Mouse (Mus musculus): ENCODE measurements around the gene Kazn. TPM values are rescaled to one million over a fixed set of nuclear protein-coding genes. Genes with fewer than 3 reads are reported as not detected.

The Kazn gene
- polyA plus RNA-seq, 1 experiment: not detected

- H3K36me3 ChIP-seq (ENCODE audit: control insufficient read depth, insufficient read depth): no peaks in the 10 kb centered on the region
- H3K4me3 ChIP-seq (ENCODE audit: insufficient read depth, poor library complexity, severe bottlenecking): no peak overlapping the region
- TF ChIP-seq CEBPB (IDR thresholded peaks at IDR 0.05; ENCODE audit: low read depth): no peak
- no peak for TF ChIP-seq MYOD1 (IDR thresholded peaks at IDR 0.05; ENCODE audit: control insufficient read depth, insufficient read length, low read depth)
- H3K79me3 ChIP-seq (ENCODE audit: low read depth): no peaks in the 10 kb centered on the region
- no peaks in the 10 kb centered on the region for H3K79me2 ChIP-seq (ENCODE audit: control insufficient read depth, insufficient read depth)
- H3ac ChIP-seq (ENCODE audit: control insufficient read depth, insufficient read length, low read depth): no peak overlapping the region
- no peaks in the 10 kb centered on the region for H3K27me3 ChIP-seq (ENCODE audit: control insufficient read depth, insufficient read depth, insufficient read length)
These were observed 9.2 kb upstream of the Kazn start for GRCm38 (mm10) chr4:142248426-142248825.

DNA sequence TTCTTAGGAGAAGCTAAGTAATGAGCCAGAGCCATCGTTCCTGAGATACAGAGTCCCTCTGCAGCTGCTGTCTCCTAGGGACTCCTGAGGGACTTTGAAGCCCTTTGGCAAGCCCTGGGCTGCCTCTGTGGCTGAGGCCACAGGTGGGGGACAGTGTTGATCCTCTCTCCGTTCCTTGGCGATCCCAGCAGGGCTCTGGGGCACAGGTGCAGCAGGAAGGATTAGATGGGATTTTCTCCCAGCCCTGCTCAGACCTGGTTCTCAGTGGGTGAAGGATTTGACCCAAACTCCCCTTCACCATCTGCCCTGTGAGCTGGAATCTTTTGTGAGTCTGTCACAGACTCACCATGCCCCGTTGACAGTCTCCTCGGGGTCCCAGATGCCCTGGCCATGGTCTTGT, 7.5 kb upstream of the Kazn start:
- no peak overlapping the region for H3ac ChIP-seq (ENCODE audit: control insufficient read depth, insufficient read length, low read depth)
- H3K79me3 ChIP-seq (ENCODE audit: low read depth): no peaks in the 10 kb centered on the region
- TF ChIP-seq CEBPB (IDR thresholded peaks at IDR 0.05; ENCODE audit: low read depth) (no peak), FOSL1 (IDR thresholded peaks at IDR 0.05; ENCODE audit: insufficient read depth, low read length, poor library complexity, severe bottlenecking) (no peak), MYOG (IDR thresholded peaks at IDR 0.05; ENCODE audit: control insufficient read depth, extremely low read depth, insufficient read length) (no peak), MYOD1 (IDR thresholded peaks at IDR 0.05; ENCODE audit: control insufficient read depth, insufficient read length, low read depth) (no peak), MAX (IDR thresholded peaks at IDR 0.05) (no peak), CTCF (IDR thresholded peaks at IDR 0.05; ENCODE audit: control insufficient read depth, insufficient read depth, insufficient read length) (no peak), USF1 (IDR thresholded peaks at IDR 0.05; ENCODE audit: low read depth) (no peak)
- no peak overlapping the region for H3K4me3 ChIP-seq (ENCODE audit: insufficient read depth, poor library complexity, severe bottlenecking)
- H3K79me2 ChIP-seq (ENCODE audit: control insufficient read depth, insufficient read depth): no peaks in the 10 kb centered on the region
- no peaks in the 10 kb centered on the region for H3K27me3 ChIP-seq (ENCODE audit: control insufficient read depth, insufficient read depth, insufficient read length)
- H3K36me3 ChIP-seq (ENCODE audit: control insufficient read depth, insufficient read depth): no peaks in the 10 kb centered on the region

GRCm38 (mm10) chr4:142244641-142245040, 5.4 kb upstream of the Kazn start:
- TF ChIP-seq MAX (IDR thresholded peaks at IDR 0.05): no peak
- no peak for TF ChIP-seq MYOG (IDR thresholded peaks at IDR 0.05; ENCODE audit: control insufficient read depth, extremely low read depth, insufficient read length)
- no peak for TF ChIP-seq USF1 (IDR thresholded peaks at IDR 0.05; ENCODE audit: low read depth)
- no peak for TF ChIP-seq FOSL1 (IDR thresholded peaks at IDR 0.05; ENCODE audit: insufficient read depth, low read length, poor library complexity, severe bottlenecking)
- TF ChIP-seq CEBPB (IDR thresholded peaks at IDR 0.05; ENCODE audit: low read depth): no peak
- no peak for TF ChIP-seq MYOD1 (IDR thresholded peaks at IDR 0.05; ENCODE audit: control insufficient read depth, insufficient read length, low read depth)
- TF ChIP-seq CTCF (IDR thresholded peaks at IDR 0.05; ENCODE audit: control insufficient read depth, insufficient read depth, insufficient read length): no peak

GRCm38 (mm10) chr4:142242750-142243383, 3.7 kb upstream of the Kazn start:
- Histone ChIP-seq H3ac (ENCODE audit: control insufficient read depth, insufficient read length, low read depth) (no peak overlapping the region), H3K27me3 (ENCODE audit: control insufficient read depth, insufficient read depth, insufficient read length) (no peaks in the 10 kb centered on the region), H3K4me3 (ENCODE audit: insufficient read depth, poor library complexity, severe bottlenecking) (no peak overlapping the region), H3K79me2 (ENCODE audit: control insufficient read depth, insufficient read depth) (no peaks in the 10 kb centered on the region), H3K36me3 (ENCODE audit: control insufficient read depth, insufficient read depth) (no peaks in the 10 kb centered on the region), H3K79me3 (ENCODE audit: low read depth) (no peaks in the 10 kb centered on the region)
- TF ChIP-seq FOSL1 (IDR thresholded peaks at IDR 0.05; ENCODE audit: insufficient read depth, low read length, poor library complexity, severe bottlenecking): no peak
- TF ChIP-seq MYOD1 (IDR thresholded peaks at IDR 0.05; ENCODE audit: control insufficient read depth, insufficient read length, low read depth): no peak

More at GRCm38 (mm10) chr4:142244641-142245040, 5.4 kb upstream of the Kazn start:
- Histone ChIP-seq H3K27me3 (ENCODE audit: control insufficient read depth, insufficient read depth, insufficient read length) (no peaks in the 10 kb centered on the region), H3K79me2 (ENCODE audit: control insufficient read depth, insufficient read depth) (no peaks in the 10 kb centered on the region), H3K79me3 (ENCODE audit: low read depth) (no peaks in the 10 kb centered on the region), H3K4me3 (ENCODE audit: insufficient read depth, poor library complexity, severe bottlenecking) (no peak overlapping the region), H3K36me3 (ENCODE audit: control insufficient read depth, insufficient read depth) (no peaks in the 10 kb centered on the region), H3ac (ENCODE audit: control insufficient read depth, insufficient read length, low read depth) (no peak overlapping the region)

- Histone ChIP-seq H3ac (ENCODE audit: control insufficient read depth, insufficient read length, low read depth) (no peak overlapping the region), H3K27me3 (ENCODE audit: control insufficient read depth, insufficient read depth, insufficient read length) (no peaks in the 10 kb centered on the region), H3K79me2 (ENCODE audit: control insufficient read depth, insufficient read depth) (no peaks in the 10 kb centered on the region), H3K36me3 (ENCODE audit: control insufficient read depth, insufficient read depth) (no peaks in the 10 kb centered on the region), H3K4me3 (ENCODE audit: insufficient read depth, poor library complexity, severe bottlenecking) (no peak overlapping the region), H3K79me3 (ENCODE audit: low read depth) (no peaks in the 10 kb centered on the region)
- TF ChIP-seq USF1 (IDR thresholded peaks at IDR 0.05; ENCODE audit: low read depth) (no peak), FOSL1 (IDR thresholded peaks at IDR 0.05; ENCODE audit: insufficient read depth, low read length, poor library complexity, severe bottlenecking) (no peak), MAX (IDR thresholded peaks at IDR 0.05) (no peak), MYOG (IDR thresholded peaks at IDR 0.05; ENCODE audit: control insufficient read depth, extremely low read depth, insufficient read length) (no peak), CEBPB (IDR thresholded peaks at IDR 0.05; ENCODE audit: low read depth) (no peak), MYOD1 (IDR thresholded peaks at IDR 0.05; ENCODE audit: control insufficient read depth, insufficient read length, low read depth) (no peak), CTCF (IDR thresholded peaks at IDR 0.05; ENCODE audit: control insufficient read depth, insufficient read depth, insufficient read length) (no peak)
These were observed 3.0 kb upstream of the Kazn start for GRCm38 (mm10) chr4:142242164-142242563.

DNA sequence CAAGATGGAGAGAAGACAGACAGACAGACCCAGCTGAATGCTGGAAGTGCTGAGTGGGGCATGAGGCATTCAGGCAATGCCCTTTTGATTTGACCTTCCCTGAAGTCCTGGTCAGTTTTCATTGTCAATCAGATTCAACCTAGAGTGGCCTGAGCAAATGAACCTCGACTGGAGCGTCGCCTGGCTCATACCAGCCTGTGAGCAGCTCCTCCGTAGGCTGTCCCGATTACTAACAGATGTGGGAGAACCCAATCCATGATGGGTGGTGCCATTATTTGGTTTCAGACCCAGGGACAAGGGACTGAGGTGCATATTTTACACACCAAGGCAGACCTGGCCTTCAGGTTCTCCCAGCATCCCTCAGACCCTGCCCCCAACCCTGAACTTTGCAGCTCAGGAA, 1.7 kb upstream of the Kazn start:
- Histone ChIP-seq H3K36me3 (ENCODE audit: control insufficient read depth, insufficient read depth) (no peaks in the 10 kb centered on the region), H3ac (ENCODE audit: control insufficient read depth, insufficient read length, low read depth) (no peak overlapping the region), H3K79me3 (ENCODE audit: low read depth) (no peaks in the 10 kb centered on the region), H3K4me3 (ENCODE audit: insufficient read depth, poor library complexity, severe bottlenecking) (no peak overlapping the region), H3K79me2 (ENCODE audit: control insufficient read depth, insufficient read depth) (no peaks in the 10 kb centered on the region), H3K27me3 (ENCODE audit: control insufficient read depth, insufficient read depth, insufficient read length) (no peaks in the 10 kb centered on the region)
- no peak for TF ChIP-seq USF1 (IDR thresholded peaks at IDR 0.05; ENCODE audit: low read depth)
- TF ChIP-seq MAX (IDR thresholded peaks at IDR 0.05): no peak
- TF ChIP-seq FOSL1 (IDR thresholded peaks at IDR 0.05; ENCODE audit: insufficient read depth, low read length, poor library complexity, severe bottlenecking): no peak
- no peak for TF ChIP-seq CTCF (IDR thresholded peaks at IDR 0.05; ENCODE audit: control insufficient read depth, insufficient read depth, insufficient read length)
- no peak for TF ChIP-seq MYOG (IDR thresholded peaks at IDR 0.05; ENCODE audit: control insufficient read depth, extremely low read depth, insufficient read length)
- no peak for TF ChIP-seq CEBPB (IDR thresholded peaks at IDR 0.05; ENCODE audit: low read depth)
- TF ChIP-seq MYOD1 (IDR thresholded peaks at IDR 0.05; ENCODE audit: control insufficient read depth, insufficient read length, low read depth): no peak

All from C2C12 (cell line).